Mouse (Mus musculus): ENCODE results near the gene Gng7. TPM values are rescaled to one million over a fixed set of nuclear protein-coding genes. Genes with fewer than 3 reads are reported as not detected.

Gng7 gene
- polyA plus RNA-seq, 1 experiment from 2014 or later, result 5.6 TPM

DNA sequence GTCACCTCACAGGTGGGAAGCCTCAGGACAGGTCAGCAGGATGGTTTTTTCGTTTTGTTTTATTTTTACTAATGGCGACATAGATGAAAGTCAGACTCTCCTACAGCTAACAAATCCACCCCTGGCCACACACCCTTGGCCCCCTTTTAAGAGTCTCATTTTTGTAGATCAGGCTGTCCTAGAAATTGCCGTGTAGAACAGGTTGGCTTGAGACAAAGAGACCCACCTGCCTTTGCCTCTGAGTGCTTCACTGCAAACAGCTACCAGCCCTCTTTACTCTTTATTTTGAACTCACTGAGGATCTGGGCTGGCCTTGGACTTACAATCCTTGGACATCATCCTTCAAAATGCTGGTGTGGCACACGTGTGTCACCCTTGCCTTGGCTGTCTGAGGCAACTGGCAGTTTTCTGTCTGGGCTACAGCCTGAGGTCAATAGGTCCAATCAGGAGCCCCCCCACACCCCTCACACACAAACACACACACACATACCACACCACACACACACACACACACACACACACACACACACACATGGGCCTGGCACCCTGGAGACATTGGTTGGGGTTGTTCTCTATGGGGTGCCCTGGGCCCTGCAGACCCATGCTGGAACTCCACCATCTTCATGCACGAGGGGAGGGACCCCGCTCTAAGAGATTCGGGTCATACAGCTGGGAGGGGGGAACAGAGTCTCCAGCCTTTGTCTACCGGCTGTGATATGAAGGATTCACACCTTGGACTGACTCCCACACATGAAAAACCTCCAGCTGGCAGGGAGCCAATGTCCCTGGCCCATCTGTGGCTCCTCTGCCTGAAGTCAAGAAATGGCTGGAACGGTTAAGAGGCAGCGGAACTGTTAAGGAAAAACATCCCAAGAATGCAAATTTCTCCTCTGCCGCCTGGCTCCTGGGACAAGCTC, 42.4 kb downstream of the Gng7 start:
- H3K27ac ChIP-seq, result peak overlapping the region; percentile 72
- no peaks in the 10 kb centered on the region for H3K36me3 ChIP-seq
- ATAC-seq (replicated peaks; ENCODE audit: low FRiP score), result 0 out of 2 replicates have a peak, but pooled peaks have one; percentile 33
- peaks cover 41% of the 10 kb centered on the region for H3K4me1 ChIP-seq
- 43% methylated on average over 11 of the region's 11 CpGs for WGBS
- H3K4me2 ChIP-seq, result no peak overlapping the region
- no peak overlapping the region for H3K9ac ChIP-seq
- no peak overlapping the region for H3K4me3 ChIP-seq (replicated peaks)
- H3K9me3 ChIP-seq (replicated peaks), result no peaks in the 10 kb centered on the region
- no peaks in the 10 kb centered on the region for H3K27me3 ChIP-seq

- no peak; the same call in 1 of the 2 replicates for ATAC-seq (replicated peaks; ENCODE audit: low FRiP score)
- no peaks in the 10 kb centered on the region for H3K27me3 ChIP-seq
- no peaks in the 10 kb centered on the region for H3K9me3 ChIP-seq (replicated peaks)
- H3K9ac ChIP-seq, result no peak overlapping the region
- no peaks in the 10 kb centered on the region for H3K36me3 ChIP-seq
- 51% methylated on average over 15 of the region's 15 CpGs for WGBS
- no peak overlapping the region for H3K4me2 ChIP-seq
- H3K27ac ChIP-seq, result peak overlapping the region; percentile 72
- H3K4me1 ChIP-seq, result peaks cover 49% of the 10 kb centered on the region
- H3K4me3 ChIP-seq (replicated peaks), result no peak overlapping the region
Observed at GRCm38 (mm10) chr10:80971533-80971932, 43.2 kb downstream of the Gng7 start.

- H3K9me3 ChIP-seq (replicated peaks), result no peaks in the 10 kb centered on the region
- no peaks in the 10 kb centered on the region for H3K36me3 ChIP-seq
- 81% methylated on average over 8 of the region's 8 CpGs for WGBS
- H3K4me1 ChIP-seq, result peaks cover 52% of the 10 kb centered on the region
- no peaks in the 10 kb centered on the region for H3K27me3 ChIP-seq
- H3K9ac ChIP-seq, result no peak overlapping the region
- no peak overlapping the region for H3K27ac ChIP-seq
- no peak for ATAC-seq (replicated peaks; ENCODE audit: low FRiP score)
- H3K4me3 ChIP-seq (replicated peaks), result no peak overlapping the region
- no peak overlapping the region for H3K4me2 ChIP-seq
Observed at GRCm38 (mm10) chr10:80970159-80970558, 44.6 kb downstream of the Gng7 start.

DNA sequence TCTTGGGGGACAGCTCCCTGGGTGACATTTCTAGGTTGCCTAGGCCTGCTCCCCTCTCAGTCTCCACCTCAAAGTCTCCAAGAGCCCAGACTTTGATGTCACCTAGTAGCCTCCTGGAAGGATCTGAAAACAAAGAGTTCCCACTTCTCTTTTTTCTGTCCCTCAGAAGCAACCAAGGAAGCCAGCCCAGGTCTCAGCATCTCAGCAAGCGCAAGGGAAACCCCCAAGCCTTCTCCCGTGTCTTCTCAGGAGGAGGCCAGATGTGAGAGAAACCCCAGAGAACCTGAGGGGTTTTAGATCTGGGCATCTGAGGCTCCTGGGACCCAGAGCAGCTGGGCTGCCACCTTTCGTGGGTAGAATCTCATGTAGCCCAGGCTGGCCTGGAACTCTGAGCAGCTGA, 45.4 kb downstream of the Gng7 start:
- no peak for ATAC-seq (replicated peaks; ENCODE audit: low FRiP score)

GRCm38 (mm10) chr10:80968106-80968505, 46.6 kb downstream of the Gng7 start:
- H3K36me3 ChIP-seq, result no peaks in the 10 kb centered on the region
- no peak overlapping the region for H3K27ac ChIP-seq
- H3K9me3 ChIP-seq (replicated peaks), result no peaks in the 10 kb centered on the region
- no peak for ATAC-seq (replicated peaks; ENCODE audit: low FRiP score)
- H3K4me1 ChIP-seq, result peaks cover 53% of the 10 kb centered on the region
- no peak overlapping the region for H3K9ac ChIP-seq
- 84% methylated on average over 4 of the region's 4 CpGs for WGBS
- H3K27me3 ChIP-seq, result no peaks in the 10 kb centered on the region
- H3K4me2 ChIP-seq, result no peak overlapping the region
- no peak overlapping the region for H3K4me3 ChIP-seq (replicated peaks)

More for the DNA sequence above, 45.4 kb downstream of the Gng7 start:
- H3K9me3 ChIP-seq (replicated peaks), result no peaks in the 10 kb centered on the region
- H3K27me3 ChIP-seq, result no peaks in the 10 kb centered on the region
- H3K4me2 ChIP-seq, result no peak overlapping the region
- peaks cover 53% of the 10 kb centered on the region for H3K4me1 ChIP-seq
- 82% methylated on average over 3 of the region's 3 CpGs for WGBS
- no peak overlapping the region for H3K9ac ChIP-seq
- no peaks in the 10 kb centered on the region for H3K36me3 ChIP-seq
- H3K4me3 ChIP-seq (replicated peaks), result no peak overlapping the region
- no peak overlapping the region for H3K27ac ChIP-seq

GRCm38 (mm10) chr10:80967101-80967656, 47.6 kb downstream of the Gng7 start:
- WGBS, result 44% methylated on average over 3 of the region's 3 CpGs
- ATAC-seq (replicated peaks; ENCODE audit: low FRiP score), result no peak

GRCm38 (mm10) chr10:80966296-80966695, 48.4 kb downstream of the Gng7 start:
- no peak overlapping the region for H3K4me2 ChIP-seq
- WGBS, result 31% methylated on average over 12 of the region's 12 CpGs
- H3K27me3 ChIP-seq, result no peaks in the 10 kb centered on the region
- peaks cover 53% of the 10 kb centered on the region for H3K4me1 ChIP-seq
- 0 out of 2 replicates have a peak, but pooled peaks have one; percentile 19 for ATAC-seq (replicated peaks; ENCODE audit: low FRiP score)
- no peak overlapping the region for H3K27ac ChIP-seq
- no peak overlapping the region for H3K9ac ChIP-seq
- H3K4me3 ChIP-seq (replicated peaks), result no peak overlapping the region
- no peaks in the 10 kb centered on the region for H3K9me3 ChIP-seq (replicated peaks)
- no peaks in the 10 kb centered on the region for H3K36me3 ChIP-seq

More at GRCm38 (mm10) chr10:80967101-80967656, 47.6 kb downstream of the Gng7 start:
- Histone ChIP-seq H3K4me1 (peaks cover 53% of the 10 kb centered on the region), H3K9ac (no peak overlapping the region), H3K4me2 (no peak overlapping the region), H3K4me3 (replicated peaks) (no peak overlapping the region), H3K36me3 (no peaks in the 10 kb centered on the region), H3K27ac (no peak overlapping the region), H3K27me3 (no peaks in the 10 kb centered on the region), H3K9me3 (replicated peaks) (no peaks in the 10 kb centered on the region)

GRCm38 (mm10) chr10:80963031-80963975, 51.4 kb downstream of the Gng7 start:
- Histone ChIP-seq H3K36me3 (no peaks in the 10 kb centered on the region), H3K27me3 (no peaks in the 10 kb centered on the region), H3K9me3 (replicated peaks) (no peaks in the 10 kb centered on the region), H3K4me1 (peaks cover 61% of the 10 kb centered on the region), H3K4me3 (replicated peaks) (no peak overlapping the region), H3K4me2 (no peak overlapping the region), H3K27ac (0 out of 2 replicates have a peak overlapping the region, but pooled peaks have one; percentile 6), H3K9ac (no peak overlapping the region)
- ATAC-seq (replicated peaks; ENCODE audit: low FRiP score), result no peak
- 49% methylated on average over 12 of the region's 12 CpGs for WGBS

- WGBS, result 82% methylated on average over 5 of the region's 5 CpGs
- Histone ChIP-seq H3K4me3 (replicated peaks) (no peak overlapping the region), H3K27ac (peak overlapping the region; percentile 84), H3K4me2 (no peak overlapping the region), H3K9ac (no peak overlapping the region), H3K27me3 (no peaks in the 10 kb centered on the region), H3K4me1 (peaks cover 61% of the 10 kb centered on the region), H3K36me3 (no peaks in the 10 kb centered on the region), H3K9me3 (replicated peaks) (no peaks in the 10 kb centered on the region)
- ATAC-seq (replicated peaks; ENCODE audit: low FRiP score), result no peak
Observed at GRCm38 (mm10) chr10:80962585-80962984, 52.2 kb downstream of the Gng7 start.

DNA sequence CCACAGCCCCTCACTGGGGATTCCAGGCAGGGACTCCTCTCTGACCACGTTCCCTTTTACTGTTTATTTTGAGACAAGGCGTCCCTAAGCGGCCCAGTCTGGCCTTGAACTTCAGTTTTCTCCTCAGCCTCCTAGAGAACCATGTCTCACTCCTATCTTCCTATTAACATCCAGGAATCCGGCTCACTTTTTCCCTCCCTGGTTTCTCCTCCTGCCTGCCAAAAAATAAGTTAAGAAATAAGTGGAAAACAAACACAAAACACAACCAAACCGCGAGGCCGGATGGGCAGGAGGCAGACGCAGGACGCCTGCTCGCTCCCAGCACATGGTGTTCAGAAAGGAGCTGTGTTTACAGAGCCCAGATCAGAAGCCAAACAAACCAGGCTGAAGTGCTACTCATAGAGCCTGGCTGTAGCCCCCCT, 52.7 kb downstream of the Gng7 start:
- Histone ChIP-seq H3K27ac (peak overlapping the region; percentile 84), H3K4me1 (peaks cover 58% of the 10 kb centered on the region), H3K36me3 (no peaks in the 10 kb centered on the region), H3K4me3 (replicated peaks) (no peak overlapping the region), H3K9me3 (replicated peaks) (no peaks in the 10 kb centered on the region), H3K4me2 (no peak overlapping the region), H3K9ac (no peak overlapping the region), H3K27me3 (no peaks in the 10 kb centered on the region)
- 51% methylated on average over 10 of the region's 10 CpGs for WGBS
- ATAC-seq (replicated peaks; ENCODE audit: low FRiP score), result no peak

GRCm38 (mm10) chr10:80960551-80961508, 53.9 kb downstream of the Gng7 start:
- 8% methylated on average over 16 of the region's 16 CpGs for WGBS
- Histone ChIP-seq H3K9me3 (replicated peaks) (no peaks in the 10 kb centered on the region), H3K4me1 (peaks cover 49% of the 10 kb centered on the region), H3K36me3 (no peaks in the 10 kb centered on the region), H3K27me3 (no peaks in the 10 kb centered on the region), H3K9ac (no peak overlapping the region), H3K4me3 (replicated peaks) (0 out of 2 replicates have a peak overlapping the region, but pooled peaks have one; percentile 5), H3K27ac (peak overlapping the region; percentile 84), H3K4me2 (peak overlapping the region; percentile 20)
- peak; percentile 69 for ATAC-seq (replicated peaks; ENCODE audit: low FRiP score)

All from kidney, embryonic 15.5 days (tissue).